Comparison of ENCODE assay signal across 26 mouse cellular contexts in the genomic region with DNA sequence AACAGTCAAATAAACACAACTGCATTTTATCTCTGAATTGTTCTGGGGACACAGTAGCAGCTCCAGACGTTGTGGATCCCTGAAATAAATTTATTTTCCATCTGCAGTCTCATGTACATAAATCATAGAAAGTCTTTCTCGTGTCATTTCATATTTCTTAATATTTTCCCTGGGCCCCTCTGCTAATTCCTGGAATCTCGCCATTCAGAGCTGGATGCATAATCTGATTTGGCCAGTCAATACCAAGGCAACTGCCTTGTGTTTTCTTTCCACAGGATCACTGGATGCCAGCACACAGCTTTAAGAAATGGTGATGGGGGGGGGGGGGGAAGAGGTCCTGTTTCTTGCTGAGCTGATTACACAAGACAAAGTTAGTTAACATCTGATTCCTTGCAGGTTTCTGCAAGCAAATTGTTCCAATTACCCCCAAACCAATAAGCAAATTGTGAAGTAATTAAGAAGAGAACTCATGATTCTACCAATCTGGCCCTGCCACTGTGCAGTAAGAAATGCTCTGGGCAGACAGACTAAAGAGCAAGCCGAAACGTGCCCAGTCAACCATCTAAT.
A peak's percentile ranks its signal among the peaks of the same experiment; 100 is the strongest.
DNase-seq lines count a peak whose midpoint lies in the region; ATAC-seq and TF ChIP-seq lines count a peak whose summit lies in the region.
"Had no signal": no experiment of that assay in that cellular context is flagged by ENCODE, and none has a peak within 500 bp of the region (broad histone marks: within the 10 kb centered on the region; RNA-seq: fewer than 3 reads in every experiment).

No protein-coding gene starts in this region.

- H3K4me3 ChIP-seq in hindbrain, postnatal 0 days (ENCODE audit: low read length) = no peak overlapping the region
- no peak overlapping the region for H3K4me3 ChIP-seq in hindbrain, embryonic 14.5 days (replicated peaks; ENCODE audit: low read length)
- H3K4me3 ChIP-seq in embryonic facial prominence, embryonic 14.5 days (ENCODE audit: low read depth, low read length) = no peak overlapping the region
- no peak overlapping the region for H3K4me3 ChIP-seq in limb, embryonic 12.5 days (replicated peaks)
- H3K4me3 ChIP-seq: embryonic facial prominence, embryonic 15.5 days; hindbrain, embryonic 12.5 days; limb, embryonic 13.5 days had no signal

- H3K4me1 ChIP-seq in hindbrain, postnatal 0 days (ENCODE audit: insufficient read depth, low read length) = no peaks in the 10 kb centered on the region
- H3K4me1 ChIP-seq in hindbrain, embryonic 14.5 days (replicated peaks; ENCODE audit: control insufficient read depth, insufficient read depth, low read length) = peaks cover 9% of the 10 kb centered on the region
- 0 out of 2 replicates have a peak, but pooled peaks cover 3% of the 10 kb centered on the region for H3K4me1 ChIP-seq in embryonic facial prominence, embryonic 14.5 days (ENCODE audit: control insufficient read depth, insufficient read depth, low read length)
- peaks cover 23% of the 10 kb centered on the region for H3K4me1 ChIP-seq in limb, embryonic 12.5 days (replicated peaks)

- no peaks in the 10 kb centered on the region for H3K36me3 ChIP-seq in hindbrain, postnatal 0 days (ENCODE audit: insufficient read depth, low read length)
- no peaks in the 10 kb centered on the region for H3K36me3 ChIP-seq in hindbrain, embryonic 14.5 days (replicated peaks; ENCODE audit: control insufficient read depth, insufficient read depth)
- no peaks in the 10 kb centered on the region for H3K36me3 ChIP-seq in embryonic facial prominence, embryonic 14.5 days (ENCODE audit: control insufficient read depth, insufficient read depth, low read length)
- no peaks in the 10 kb centered on the region for H3K36me3 ChIP-seq in limb, embryonic 12.5 days
- H3K36me3 ChIP-seq: embryonic facial prominence, embryonic 15.5 days; hindbrain, embryonic 12.5 days; limb, embryonic 13.5 days had no signal

- H3K9ac ChIP-seq in hindbrain, postnatal 0 days (replicated peaks; ENCODE audit: low read length) = no peak overlapping the region
- H3K9ac ChIP-seq in hindbrain, embryonic 14.5 days = no peak overlapping the region
- H3K9ac ChIP-seq in embryonic facial prominence, embryonic 14.5 days (ENCODE audit: low read depth, low read length) = no peak overlapping the region
- H3K9ac ChIP-seq in limb, embryonic 12.5 days (replicated peaks) = no peak overlapping the region
- H3K9ac ChIP-seq: embryonic facial prominence, embryonic 15.5 days; hindbrain, embryonic 12.5 days; limb, embryonic 13.5 days had no signal

- no peak for ATAC-seq in hindbrain, postnatal 0 days
- ATAC-seq in hindbrain, embryonic 14.5 days (ENCODE audit: low FRiP score) = no peak
- ATAC-seq in embryonic facial prominence, embryonic 14.5 days (ENCODE audit: low read depth) = no peak
- ATAC-seq in limb, embryonic 12.5 days (ENCODE audit: insufficient number of reproducible peaks, insufficient read depth, low FRiP score, low TSS enrichment, low read depth) = no peak
- ATAC-seq: forebrain, embryonic 14.5 days; intestine, postnatal 0 days; midbrain, embryonic 16.5 days; Patski had no signal

- no peaks in the 10 kb centered on the region for H3K9me3 ChIP-seq in hindbrain, postnatal 0 days (ENCODE audit: low read length)
- no peaks in the 10 kb centered on the region for H3K9me3 ChIP-seq in hindbrain, embryonic 14.5 days (ENCODE audit: control insufficient read depth, low read length)
- peaks cover 10% of the 10 kb centered on the region; the same call in 1 of the 2 replicates for H3K9me3 ChIP-seq in embryonic facial prominence, embryonic 14.5 days (ENCODE audit: control insufficient read depth, low read length)
- no peaks in the 10 kb centered on the region; the same call in 1 of the 2 replicates for H3K9me3 ChIP-seq in limb, embryonic 12.5 days
- H3K9me3 ChIP-seq: embryonic facial prominence, embryonic 15.5 days; hindbrain, embryonic 12.5 days; limb, embryonic 13.5 days had no signal

- WGBS in hindbrain, postnatal 0 days = 55% methylated on average over 5 of the region's 5 CpGs
- WGBS in hindbrain, embryonic 14.5 days = 63% methylated on average over 5 of the region's 5 CpGs
- WGBS in embryonic facial prominence, embryonic 14.5 days = 37% methylated on average over 5 of the region's 5 CpGs
- WGBS in limb, embryonic 12.5 days = 46% methylated on average over 5 of the region's 5 CpGs

- no peaks in the 10 kb centered on the region for H3K27me3 ChIP-seq in hindbrain, postnatal 0 days (ENCODE audit: insufficient read depth, low read length)
- H3K27me3 ChIP-seq in hindbrain, embryonic 14.5 days (ENCODE audit: control insufficient read depth, insufficient read depth, low read length) = no peaks in the 10 kb centered on the region
- H3K27me3 ChIP-seq in embryonic facial prominence, embryonic 14.5 days (replicated peaks; ENCODE audit: control insufficient read depth, insufficient read depth, low read length) = no peaks in the 10 kb centered on the region
- no peaks in the 10 kb centered on the region for H3K27me3 ChIP-seq in limb, embryonic 12.5 days
- H3K27me3 ChIP-seq: CH12.LX; hindbrain, embryonic 12.5 days; limb, embryonic 13.5 days; Patski had no signal

- no peak for TF ChIP-seq CTCF in hindbrain, postnatal 0 days (IDR thresholded peaks at IDR 0.05; ENCODE audit: low read depth)

- H3K4me2 ChIP-seq in hindbrain, postnatal 0 days (ENCODE audit: low read depth, low read length) = no peak overlapping the region
- H3K4me2 ChIP-seq in hindbrain, embryonic 14.5 days (replicated peaks) = no peak overlapping the region
- no peak overlapping the region for H3K4me2 ChIP-seq in embryonic facial prominence, embryonic 14.5 days (ENCODE audit: low read depth, low read length)
- H3K4me2 ChIP-seq in limb, embryonic 12.5 days = no peak overlapping the region
- H3K4me2 ChIP-seq: embryonic facial prominence, embryonic 15.5 days; heart, embryonic 11.5 days; hindbrain, embryonic 12.5 days; limb, embryonic 13.5 days; liver, embryonic 11.5 days; midbrain, embryonic 11.5 days had no signal

- peak; percentile 13 for DNase-seq in hindbrain, postnatal 0 days (ENCODE audit: low spot score)
- DNase-seq in hindbrain, embryonic 14.5 days (ENCODE audit: low spot score) = no peak
- DNase-seq in adipocyte (ENCODE audit: low spot score) = peak; percentile 68
- DNase-seq in embryonic facial prominence, embryonic 14.5 days (ENCODE audit: low spot score) = peak; percentile 42
- no peak for DNase-seq in spleen, adult 12 weeks (ENCODE audit: low spot score)
- DNase-seq in ovary, postnatal 36 days (ENCODE audit: low spot score) = no peak
- DNase-seq: adrenal gland, postnatal 36 days; cerebellum, adult 8-10 months; cerebellum, postnatal 25 days; gastrocnemius, postnatal 25 days; heart, adult 18-20 months; heart, postnatal 36 days; kidney, adult 9 months; kidney, postnatal 10 days had no signal

- no peak overlapping the region for H3K27ac ChIP-seq in hindbrain, postnatal 0 days
- no peak overlapping the region for H3K27ac ChIP-seq in hindbrain, embryonic 14.5 days
- no peak overlapping the region for H3K27ac ChIP-seq in embryonic facial prominence, embryonic 14.5 days (replicated peaks; ENCODE audit: low read depth, low read length)
- peak overlapping the region; percentile 64 for H3K27ac ChIP-seq in limb, embryonic 12.5 days
- H3K27ac ChIP-seq: hindbrain, embryonic 12.5 days; limb, embryonic 13.5 days had no signal

Comparison
In these comparisons a context has a peak if more than half of its experiments do, and no peak if none do; other contexts are left out.
1. DNase-seq: peak in hindbrain, postnatal 0 days (single experiment), adipocyte (single experiment) and embryonic facial prominence, embryonic 14.5 days (single experiment); none in hindbrain, embryonic 14.5 days (single experiment), spleen, adult 12 weeks (single experiment) and ovary, postnatal 36 days (single experiment).